Mouse (Mus musculus) cortical plate, adult 2 months (tissue): ENCODE results near the gene 1700016H13Rik. TPM values are rescaled to one million over a fixed set of nuclear protein-coding genes. Genes with fewer than 3 reads are reported as not detected.

Experiments
- H3K27ac ChIP-seq: fragments of 200-500 bp; 2 replicates; pipeline ENCODE4 v1.5.1; 2012; ENCODE audit warnings: low read length, control low read depth, inconsistent platforms; ENCODE audit not compliant: insufficient read depth
- H3K4me1 ChIP-seq: fragments of 200-500 bp; 2 replicates; pipeline ENCODE4 v1.6.1; 2011; ENCODE audit warnings: low read length; ENCODE audit not compliant: control insufficient read depth, insufficient read depth
- H3K4me3 ChIP-seq: fragments of 200-500 bp; 2 replicates; pipeline ENCODE4 v1.5.1; 2011; ENCODE audit warnings: mild to moderate bottlenecking, low read length, control low read depth; ENCODE audit not compliant: insufficient read depth
- CTCF ChIP-seq: fragments of 200-500 bp; IDR thresholded peaks from 2 replicates; pipeline ENCODE4 v1.5.1; 2011; ENCODE audit warnings: mild to moderate bottlenecking, control low read depth, low read length; ENCODE audit not compliant: insufficient read depth; ENCODE audit errors: extremely low read depth
- POLR2A ChIP-seq: fragments of 200-500 bp; IDR thresholded peaks from 2 replicates; pipeline ENCODE4 v1.6.1; 2011; ENCODE audit warnings: mild to moderate bottlenecking, low read length, control low read depth; ENCODE audit not compliant: insufficient read depth; ENCODE audit errors: extremely low read depth
- polyA plus RNA-seq: library from polyadenylated mRNA; depleted of rRNA; stranded (reverse); fragments of >200 nt; gene quantifications from 2 replicates; pipeline ENCODE4 v1.2.3, GENCODE M21; 2012

The 1700016H13Rik gene
- polyA plus RNA-seq, 1 experiment: not detected

DNA sequence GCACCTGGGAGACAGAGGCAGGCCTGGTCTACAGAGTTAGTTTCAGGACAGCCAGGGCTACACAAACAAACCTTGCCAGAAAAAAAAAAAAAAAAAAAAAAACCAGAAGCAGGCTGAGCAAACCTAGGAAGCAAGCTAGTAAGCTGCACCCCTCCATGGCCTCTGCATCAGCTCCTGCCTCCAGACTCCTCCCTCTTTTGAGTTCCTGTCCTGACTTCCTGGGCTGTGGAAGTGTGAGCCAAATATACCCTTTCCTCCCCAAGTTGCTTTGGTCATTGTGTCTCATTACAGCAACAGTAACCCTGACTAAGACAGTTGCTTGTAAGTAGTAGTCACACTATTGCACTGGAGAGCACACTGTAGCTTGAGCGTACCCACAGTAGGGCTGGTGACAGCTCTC is 11.6 kb downstream of the 1700016H13Rik start:
- H3K4me1 ChIP-seq: peaks cover 2% of the 10 kb centered on the region; the same call in 1 of the 2 replicates
- TF ChIP-seq POLR2A: no peak
- no peak for TF ChIP-seq CTCF
- H3K4me3 ChIP-seq: no peak overlapping the region
- H3K27ac ChIP-seq: no peak overlapping the region

DNA sequence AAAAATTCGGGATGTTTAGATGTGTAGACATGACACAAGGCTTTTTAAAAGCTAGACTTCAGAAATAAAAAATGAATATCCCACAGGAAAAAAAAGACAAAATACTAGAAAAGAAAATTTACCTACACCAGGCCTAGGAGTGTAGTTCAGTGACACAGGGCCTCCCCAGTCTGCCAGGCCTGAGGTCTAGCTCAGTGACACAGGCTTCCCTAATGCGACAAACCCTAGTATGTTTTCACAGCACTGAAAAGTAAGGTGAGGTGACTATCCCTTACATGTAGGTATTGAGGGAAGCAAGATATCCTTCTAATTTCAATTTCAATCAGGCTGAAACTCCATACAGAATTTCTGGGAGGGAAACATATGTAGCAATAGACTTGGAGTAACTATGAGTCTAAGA is 18.6 kb downstream of the 1700016H13Rik start:
- H3K4me3 ChIP-seq: no peak overlapping the region
- no peak for TF ChIP-seq POLR2A
- no peak for TF ChIP-seq CTCF
- H3K27ac ChIP-seq: no peak overlapping the region
- H3K4me1 ChIP-seq: no peaks in the 10 kb centered on the region

GRCm38 (mm10) chr5:103629854-103630580 is 25.8 kb downstream of the 1700016H13Rik start:
- H3K4me1 ChIP-seq: no peaks in the 10 kb centered on the region
- no peak overlapping the region for H3K27ac ChIP-seq
- TF ChIP-seq CTCF (no peak), POLR2A (no peak)
- no peak overlapping the region for H3K4me3 ChIP-seq

DNA sequence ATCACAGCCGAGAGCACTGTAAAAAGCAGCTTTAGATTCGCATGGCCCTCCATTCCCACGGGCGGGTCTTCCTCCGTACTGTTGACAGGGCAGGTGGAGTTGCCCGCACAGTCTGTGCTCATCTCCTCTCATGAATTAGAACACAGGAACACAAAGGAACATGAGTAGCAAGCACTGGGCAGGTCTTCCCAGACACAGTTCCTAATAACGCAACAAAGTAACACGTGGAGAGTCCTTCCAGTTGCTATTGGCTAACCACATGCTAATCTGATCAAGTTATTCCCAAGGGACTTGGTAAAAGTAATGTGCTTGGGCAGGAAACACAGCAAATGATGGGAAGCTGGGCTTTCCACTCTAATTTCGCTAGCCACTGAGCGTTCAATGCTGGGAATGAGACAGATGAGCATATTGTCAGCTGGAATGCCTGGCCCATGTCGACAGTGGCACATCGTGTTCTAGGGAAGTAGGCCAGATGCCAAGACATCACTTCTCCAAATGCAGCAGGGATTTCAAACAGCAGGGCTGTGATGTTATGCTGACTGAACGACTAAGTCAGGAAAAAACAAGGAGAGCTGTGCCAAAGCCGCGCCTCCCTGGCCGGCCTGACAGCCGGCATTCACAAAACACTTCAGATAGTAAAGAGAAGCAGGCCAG is 26.6 kb downstream of the 1700016H13Rik start, which contains the start of gene Slc10a6:
TSS of gene Slc10a6 (minus strand) at position 293 of the 654 bp plus-strand sequence.
- H3K4me3 ChIP-seq: no peak within 1 kb of the TSS
- H3K27ac ChIP-seq: no peak within 1 kb of the TSS
- TF ChIP-seq POLR2A: no peak
- no peak for TF ChIP-seq CTCF
- H3K4me1 ChIP-seq: no peaks in the 10 kb centered on the region

GRCm38 (mm10) chr5:103628499-103628898 is 27.3 kb downstream of the 1700016H13Rik start:
- Histone ChIP-seq H3K27ac (no peak overlapping the region), H3K4me1 (no peaks in the 10 kb centered on the region), H3K4me3 (no peak overlapping the region)
- no peak for TF ChIP-seq POLR2A
- TF ChIP-seq CTCF: no peak

- Histone ChIP-seq H3K27ac (no peak overlapping the region), H3K4me1 (no peaks in the 10 kb centered on the region), H3K4me3 (no peak overlapping the region)
- TF ChIP-seq CTCF (no peak), POLR2A (no peak)
Measured at GRCm38 (mm10) chr5:103624831-103625230, 31.0 kb downstream of the 1700016H13Rik start.

DNA sequence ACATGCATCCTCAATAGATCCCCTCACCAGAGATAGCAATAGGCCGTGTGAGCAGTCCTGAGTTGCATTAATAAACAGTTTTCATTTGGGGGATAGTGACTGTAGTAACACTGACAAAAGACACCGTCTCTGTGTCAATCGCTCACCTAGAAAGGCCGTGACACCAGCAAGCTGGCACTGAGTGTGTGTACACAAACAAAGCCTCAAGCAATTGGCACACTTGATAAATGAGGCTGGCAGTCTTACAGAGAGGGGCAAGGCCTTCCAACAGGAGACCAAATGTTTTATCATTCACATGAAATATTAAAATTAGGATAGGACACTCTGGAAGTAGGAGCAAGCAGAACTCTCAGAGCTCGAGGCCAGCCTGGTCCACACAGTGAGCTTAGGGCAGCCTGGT is 33.5 kb downstream of the 1700016H13Rik start:
- no peak overlapping the region for H3K4me3 ChIP-seq
- no peak overlapping the region for H3K27ac ChIP-seq
- H3K4me1 ChIP-seq: no peaks in the 10 kb centered on the region
- no peak for TF ChIP-seq POLR2A

- H3K4me1 ChIP-seq: no peaks in the 10 kb centered on the region
- H3K4me3 ChIP-seq: no peak overlapping the region
- no peak overlapping the region for H3K27ac ChIP-seq
- TF ChIP-seq CTCF (no peak), POLR2A (no peak)
Measured at GRCm38 (mm10) chr5:103620301-103620973, 35.4 kb downstream of the 1700016H13Rik start.

- no peak overlapping the region for H3K4me3 ChIP-seq
Measured at GRCm38 (mm10) chr5:103617191-103617590, 38.6 kb downstream of the 1700016H13Rik start.

DNA sequence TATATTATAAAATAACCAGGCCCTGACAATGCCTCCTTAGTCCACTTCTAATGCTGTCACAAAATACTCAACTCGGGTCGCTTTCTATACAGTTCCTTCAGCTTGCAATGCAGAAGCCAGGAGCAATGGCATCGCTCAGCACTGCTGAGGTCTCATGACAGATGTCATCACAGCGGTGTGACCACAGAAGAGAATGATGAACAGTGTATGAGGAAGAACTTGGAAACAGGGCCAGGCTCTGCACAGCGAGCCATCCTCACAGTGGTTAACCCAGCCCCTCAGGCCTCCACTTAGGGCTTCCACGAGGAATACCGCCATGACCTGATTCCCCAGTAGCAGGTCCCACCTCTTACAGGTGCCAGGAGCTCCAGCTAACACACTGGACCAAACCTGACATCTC is 41.5 kb downstream of the 1700016H13Rik start:
- TF ChIP-seq POLR2A (no peak), CTCF (no peak)
- Histone ChIP-seq H3K4me1 (no peaks in the 10 kb centered on the region), H3K27ac (no peak overlapping the region), H3K4me3 (no peak overlapping the region)

More at GRCm38 (mm10) chr5:103617191-103617590, 38.6 kb downstream of the 1700016H13Rik start:
- TF ChIP-seq CTCF (no peak), POLR2A (no peak)
- H3K4me1 ChIP-seq: no peaks in the 10 kb centered on the region
- no peak overlapping the region for H3K27ac ChIP-seq
